Mouse (Mus musculus) liver, adult 2 months (tissue): ENCODE results near the gene Cdk6. TPM values are rescaled to one million over a fixed set of nuclear protein-coding genes. Genes with fewer than 3 reads are reported as not detected.

Source experiments
- DNase-seq: peaks from one replicate; pipeline ENCODE4 v3.0.0-alpha.2; 2011; ENCODE audit warnings: low read depth, low spot score; ENCODE audit errors: extremely low read depth
- H3K27ac ChIP-seq: fragments of 200-500 bp; replicated peaks from 2 replicates; pipeline ENCODE4 v1.5.1; 2012; ENCODE audit warnings: low read depth, mild to moderate bottlenecking, control low read depth, inconsistent platforms, low read length; ENCODE audit not compliant: insufficient read depth
- H3K27me3 ChIP-seq: fragments of 200-500 bp; 2 replicates; pipeline ENCODE4 v1.6.1; 2012; ENCODE audit warnings: mild to moderate bottlenecking, moderate library complexity, low read length, inconsistent platforms; ENCODE audit not compliant: control insufficient read depth, insufficient read depth
- H3K36me3 ChIP-seq: fragments of 200-500 bp; 2 replicates; pipeline ENCODE4 v1.6.1; 2012; ENCODE audit warnings: low read length, inconsistent platforms; ENCODE audit not compliant: control insufficient read depth, insufficient read depth
- H3K4me1 ChIP-seq: fragments of 200-500 bp; 2 replicates; pipeline ENCODE4 v1.6.1; 2011; ENCODE audit warnings: low read length; ENCODE audit not compliant: control insufficient read depth, insufficient read depth
- H3K4me3 ChIP-seq: fragments of 200-500 bp; 2 replicates; pipeline ENCODE4 v1.5.1; 2011; ENCODE audit warnings: low read depth, mild to moderate bottlenecking, control low read depth, low read length, moderate library complexity; ENCODE audit not compliant: insufficient read depth
- H3K79me2 ChIP-seq: fragments of 200-500 bp; 2 replicates; pipeline ENCODE4 v1.6.1; 2012; ENCODE audit warnings: inconsistent platforms, mild to moderate bottlenecking, low read length, moderate library complexity; ENCODE audit not compliant: control insufficient read depth, insufficient read depth
- H3K9ac ChIP-seq: fragments of 200-500 bp; 2 replicates; pipeline ENCODE4 v1.6.1; 2012; ENCODE audit warnings: low read depth, mild to moderate bottlenecking, control low read depth, inconsistent platforms, low read length
- CTCF ChIP-seq: fragments of 200-500 bp; IDR thresholded peaks from 2 replicates; pipeline ENCODE4 v1.5.1; 2011; ENCODE audit warnings: low read depth, low read length, control low read depth
- POLR2A ChIP-seq: fragments of 200-500 bp; IDR thresholded peaks from 2 replicates; pipeline ENCODE4 v1.6.1; 2011; ENCODE audit warnings: low read length, control low read depth; ENCODE audit not compliant: insufficient read depth; ENCODE audit errors: extremely low read depth
- WGBS: fragments of 180-500 bp; shearing (Covaris S2); methylation state at CpG from one replicate; pipeline ENCODE4 v1.1.7; 2018; 5-methylcytosine and 5-hydroxymethylcytosine counted together
- polyA plus RNA-seq: library from polyadenylated mRNA; depleted of rRNA; stranded (reverse); fragments of >200 nt; gene quantifications from 2 replicates; pipeline ENCODE4 v1.2.3, GENCODE M21; 2012
- total RNA-seq: library from RNA; depleted of rRNA; stranded (reverse); fragments of >200 nt; gene quantifications from 2 replicates; pipeline ENCODE4 v1.2.3, GENCODE M21; 2014

Cdk6 gene
- total and polyA plus RNA-seq, 2 experiments, result 6.1 to 9.9 TPM

DNA sequence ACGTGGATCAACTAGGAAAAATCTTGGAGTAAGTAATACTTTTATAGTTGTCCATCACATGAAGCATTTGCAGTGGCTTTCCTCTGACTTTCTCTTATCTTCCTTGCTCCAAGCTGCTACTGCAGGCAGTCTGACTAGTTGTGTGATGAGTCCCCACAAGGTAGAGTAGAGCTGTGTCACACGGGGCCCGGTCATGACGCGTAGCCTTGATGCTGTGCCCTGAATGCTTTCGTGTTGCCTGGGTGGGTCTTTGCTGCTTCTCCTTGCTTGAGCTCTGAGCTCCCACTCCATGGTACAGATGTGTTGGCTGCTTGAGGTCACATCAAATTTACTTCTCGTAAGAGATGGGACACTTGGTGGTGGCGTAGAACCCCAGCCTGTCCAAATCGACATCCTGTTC lies 174.2 kb downstream of the Cdk6 start:
- no peak for DNase-seq
- Histone ChIP-seq H3K36me3 (peaks cover 7% of the 10 kb centered on the region; the same call in 1 of the 2 replicates), H3K4me1 (peaks cover 4% of the 10 kb centered on the region), H3K27me3 (no peaks in the 10 kb centered on the region), H3K79me2 (no peaks in the 10 kb centered on the region), H3K9ac (no peak overlapping the region), H3K27ac (no peak overlapping the region), H3K4me3 (no peak overlapping the region)
- WGBS, result 93% methylated on average over 9 of the region's 9 CpGs
- TF ChIP-seq CTCF, result no peak

DNA sequence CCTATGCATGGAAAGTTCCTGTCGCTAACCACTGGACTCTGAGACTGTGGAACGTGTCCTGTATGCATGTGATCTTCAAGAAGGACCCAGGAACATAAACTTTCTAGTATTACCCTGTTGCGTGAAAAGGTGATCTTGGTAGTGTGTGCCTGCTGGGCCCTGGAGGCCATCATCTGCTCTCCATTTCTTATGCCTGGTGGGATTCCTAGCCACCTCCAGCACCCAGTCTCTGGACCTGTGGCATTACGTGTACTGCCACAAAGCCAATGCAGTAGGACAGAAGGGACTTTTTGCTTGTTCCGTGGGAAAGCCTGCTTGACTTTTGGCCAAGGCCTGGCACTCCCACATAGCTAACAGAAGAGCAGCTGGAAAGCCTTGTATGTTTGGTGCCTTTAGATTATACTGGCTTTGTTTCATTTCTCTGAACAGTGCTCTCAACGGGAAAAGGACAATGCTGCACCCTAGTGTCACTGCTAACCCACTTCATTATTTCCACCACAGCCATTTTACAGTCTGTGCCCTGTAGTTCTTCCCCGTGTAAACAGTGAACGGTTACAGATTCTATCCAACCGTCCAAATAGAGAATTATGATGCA lies 175.3 kb downstream of the Cdk6 start:
- TF ChIP-seq POLR2A, result no peak
- TF ChIP-seq CTCF, result peak; percentile 57
- Histone ChIP-seq H3K36me3 (peaks cover 12% of the 10 kb centered on the region; the same call in 1 of the 2 replicates), H3K79me2 (no peaks in the 10 kb centered on the region), H3K27me3 (no peaks in the 10 kb centered on the region), H3K4me3 (no peak overlapping the region), H3K27ac (no peak overlapping the region), H3K9ac (no peak overlapping the region), H3K4me1 (peaks cover 4% of the 10 kb centered on the region)
- WGBS, result 38% methylated on average over 9 of the region's 9 CpGs
- peak; percentile 67 for DNase-seq

DNA sequence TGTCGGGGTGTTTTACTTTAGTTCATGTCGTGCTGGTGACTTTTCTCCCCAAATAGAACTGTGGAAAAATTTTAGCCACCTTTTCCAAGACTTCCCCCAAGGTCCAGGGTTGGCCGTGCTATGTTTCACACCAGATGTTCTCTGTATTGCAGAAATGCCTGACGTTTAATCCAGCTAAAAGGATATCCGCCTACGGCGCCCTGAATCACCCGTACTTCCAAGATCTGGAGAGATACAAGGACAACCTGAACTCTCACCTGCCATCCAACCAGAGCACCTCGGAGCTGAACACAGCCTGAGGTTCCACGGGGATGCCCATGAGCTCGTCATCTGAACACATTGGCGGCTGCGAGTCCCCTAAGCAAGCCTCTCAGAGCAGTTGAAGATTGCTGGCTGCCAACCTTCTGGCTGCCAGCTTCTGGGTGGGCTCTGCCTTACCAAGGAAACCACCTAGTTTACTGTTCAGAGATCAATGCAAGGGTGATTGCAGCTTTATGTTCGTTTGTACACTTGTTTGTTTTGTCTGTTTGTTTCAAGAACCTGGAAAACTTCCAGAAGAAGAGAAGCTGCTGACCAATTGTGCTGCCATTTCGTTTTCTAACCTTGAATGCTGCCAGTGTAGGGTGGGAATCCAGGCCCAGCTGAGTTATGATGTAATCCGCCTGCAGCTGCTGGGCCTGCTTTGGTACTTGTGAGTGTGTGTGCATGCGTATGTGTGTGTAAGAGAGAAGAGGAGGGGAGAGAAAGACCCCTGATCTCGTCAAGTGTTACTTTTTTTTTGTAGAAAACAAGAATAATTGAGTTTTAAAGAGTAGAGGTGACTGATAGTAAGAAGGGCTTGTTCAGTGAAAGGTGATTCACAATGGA lies 179.4 kb downstream of the Cdk6 start:
- Histone ChIP-seq H3K79me2 (no peaks in the 10 kb centered on the region), H3K36me3 (peaks cover 16% of the 10 kb centered on the region; the same call in 1 of the 2 replicates), H3K9ac (no peak overlapping the region), H3K27ac (no peak overlapping the region), H3K4me3 (no peak overlapping the region), H3K27me3 (no peaks in the 10 kb centered on the region), H3K4me1 (peaks cover 4% of the 10 kb centered on the region)
- TF ChIP-seq CTCF, result no peak
- no peak for TF ChIP-seq POLR2A
- WGBS, result 86% methylated on average over 18 of the region's 18 CpGs
- DNase-seq, result no peak

GRCm38 (mm10) chr5:3521741-3522140 lies 180.5 kb downstream of the Cdk6 start:
- Histone ChIP-seq H3K9ac (no peak overlapping the region), H3K36me3 (peaks cover 16% of the 10 kb centered on the region; the same call in 1 of the 2 replicates), H3K4me1 (no peaks in the 10 kb centered on the region), H3K4me3 (no peak overlapping the region), H3K79me2 (no peaks in the 10 kb centered on the region), H3K27me3 (no peaks in the 10 kb centered on the region), H3K27ac (no peak overlapping the region)
- TF ChIP-seq POLR2A (no peak), CTCF (no peak)
- WGBS, result 89% methylated on average over 12 of the region's 12 CpGs
- DNase-seq, result no peak

DNA sequence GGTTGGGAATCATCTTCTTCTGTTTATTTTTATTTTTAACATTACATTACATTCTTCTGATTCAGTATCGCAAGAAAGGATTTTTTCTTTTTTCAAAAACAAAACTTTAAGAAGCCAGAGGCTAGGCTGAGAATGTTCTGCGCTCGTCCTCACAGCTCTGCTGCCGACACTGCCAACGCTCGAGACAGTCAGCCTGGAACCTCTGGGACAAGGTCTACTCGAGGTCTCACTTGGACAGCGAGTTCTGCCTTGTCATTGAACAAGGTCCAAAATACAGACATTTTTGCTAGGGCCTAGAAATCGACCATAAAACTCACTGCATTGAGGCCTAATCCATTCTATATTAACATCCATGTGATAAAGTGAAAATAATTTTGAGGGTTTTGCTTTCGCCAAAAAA lies 181.5 kb downstream of the Cdk6 start:
- TF ChIP-seq POLR2A (no peak), CTCF (no peak)
- Histone ChIP-seq H3K27ac (no peak overlapping the region), H3K27me3 (no peaks in the 10 kb centered on the region), H3K4me1 (no peaks in the 10 kb centered on the region), H3K9ac (no peak overlapping the region), H3K79me2 (no peaks in the 10 kb centered on the region), H3K4me3 (no peak overlapping the region), H3K36me3 (peaks cover 16% of the 10 kb centered on the region; the same call in 1 of the 2 replicates)
- DNase-seq, result peak; percentile 54
- WGBS, result 83% methylated on average over 10 of the region's 10 CpGs
